Mouse (Mus musculus) heart, adult 11 months (tissue): ENCODE data around the gene Prl3d2.
"Not testable (repeated sequence)": the region's sequence is repeated elsewhere in the genome, so short reads cannot be mapped to it uniquely, and the experiment has no call there.

Experiments used
- DNase-seq: peaks from one replicate; pipeline ENCODE4 v3.0.0; 2022

Gene Prl3d2

GRCm38 (mm10) chr13:27121398-27121797 is at the start of gene Prl3d2:
Prl3d2 (plus strand) TSS chr13:27121698.
- not testable (repeated sequence) for DNase-seq

DNA sequence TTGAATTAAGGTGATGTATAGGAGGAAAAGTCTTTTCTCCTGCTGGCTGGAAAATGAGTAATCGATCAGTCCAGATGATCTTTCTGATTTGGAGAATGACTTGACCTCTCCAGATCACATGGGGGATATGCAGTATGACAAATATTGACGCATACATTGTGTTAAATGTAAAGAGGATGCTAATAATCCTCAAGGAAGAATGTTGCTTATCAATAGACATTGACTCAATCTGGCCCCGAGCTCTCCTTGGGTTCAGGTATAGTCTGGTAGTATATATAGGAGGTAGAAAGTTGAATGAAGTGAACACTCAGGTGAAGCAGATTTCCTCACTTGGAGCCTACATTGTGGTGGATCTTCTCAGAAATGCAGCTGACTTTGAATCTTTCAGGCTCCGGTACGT is 27.6 kb upstream of the Prl3d2 start, which contains the start of gene Prl3d1:
Prl3d1 (plus strand) TSS at position 301 of the 400 bp plus-strand sequence.
- DNase-seq = not testable (repeated sequence)

- no peak for DNase-seq
Measured at GRCm38 (mm10) chr13:27148264-27148663, 26.8 kb downstream of the Prl3d2 start.

DNA sequence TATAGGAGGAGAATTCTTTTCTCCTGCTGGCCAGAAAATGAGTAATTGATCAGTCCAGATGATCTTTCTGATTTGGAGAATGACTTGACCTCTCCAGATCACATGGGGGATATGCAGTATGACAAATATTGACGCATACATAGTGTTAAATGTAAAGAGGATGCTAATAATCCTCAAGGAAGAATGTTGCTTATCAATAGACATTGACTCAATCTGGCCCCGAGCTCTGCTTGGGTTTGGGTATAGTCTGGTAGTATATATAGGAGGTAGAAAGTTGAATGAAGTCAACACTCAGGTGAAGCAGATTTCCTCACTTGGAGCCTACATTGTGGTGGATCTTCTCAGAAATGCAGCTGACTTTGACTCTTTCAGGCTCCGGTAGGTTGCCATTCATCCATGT is 35.0 kb downstream of the Prl3d2 start, which contains the start of gene Prl3d3:
Prl3d3 (plus strand) TSS at position 301 of the 400 bp plus-strand sequence.
- not testable (repeated sequence) for DNase-seq
